Mouse (Mus musculus): ENCODE measurements around the gene Galnt7. TPM values are rescaled to one million over a fixed set of nuclear protein-coding genes. Genes with fewer than 3 reads are reported as not detected.
"Not testable (repeated sequence)": the region's sequence is repeated elsewhere in the genome, so short reads cannot be mapped to it uniquely, and the experiment has no call there.

The Galnt7 gene
- total and polyA plus RNA-seq, 3 experiments, result 26.7 to 33.5 (median 32.7) TPM

DNA sequence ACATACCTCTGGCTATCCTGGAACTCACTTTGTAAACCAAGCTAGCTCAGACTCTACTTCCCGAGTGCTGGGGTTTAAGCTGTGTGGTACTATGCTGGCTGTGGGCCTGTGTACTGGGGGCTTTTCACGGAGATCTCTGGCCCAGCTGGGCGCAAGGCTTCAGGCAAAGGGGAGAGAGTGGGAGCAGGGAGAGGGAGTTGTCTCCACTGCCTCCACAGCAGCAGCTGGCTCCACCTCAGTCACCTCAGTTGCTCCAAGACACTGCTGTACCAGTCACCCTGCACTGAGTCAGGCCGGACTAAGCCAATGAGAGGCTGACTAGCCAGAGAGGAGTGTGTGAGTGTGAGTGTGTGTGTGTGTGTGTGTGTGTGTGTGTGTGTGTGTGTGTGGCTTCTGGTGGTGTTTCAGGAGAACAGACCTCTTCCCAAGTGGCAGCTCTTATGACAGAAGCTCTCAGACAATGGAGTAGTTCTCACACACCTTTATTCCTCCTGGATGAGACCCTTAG, 145.2 kb downstream of the Galnt7 start:
- no peak overlapping the region for H3K4me3 ChIP-seq (replicated peaks in 1 of 3; ENCODE audit: low read depth in 2 of 3, low read length in 2 of 3, poor library complexity in 1 of 3)
- no peaks in the 10 kb centered on the region for H3K27me3 ChIP-seq (replicated peaks)
- no peak overlapping the region for H3K9ac ChIP-seq (ENCODE audit: insufficient read depth, low read depth)
- peaks cover 8% of the 10 kb centered on the region for H3K79me2 ChIP-seq (replicated peaks; ENCODE audit: control insufficient read depth, extremely low read depth, insufficient read depth, poor library complexity, severe bottlenecking)
- dilution Hi-C loops (cut with MboI; ENCODE audit: extremely low pct_ligation_motif_present, extremely low pct_unique_long_range_greater_than_20kb, low sequenced_read_pairs), result no loop called here
- in situ Hi-C loops (cut with MboI; ENCODE audit: low pct_ligation_motif_present, low pct_unique_long_range_greater_than_20kb, low sequenced_read_pairs), result no loop called here
- H3K36me3 ChIP-seq (replicated peaks in 1 of 2; ENCODE audit: control insufficient read depth in 1 of 2, insufficient read depth in 1 of 2, low read length in 1 of 2), result peaks cover 0 to 9% of the 10 kb centered on the region in 2 experiments
- H3K4me2 ChIP-seq (ENCODE audit: insufficient read depth, low read depth, poor library complexity, severe bottlenecking), result no peak overlapping the region
- TF ChIP-seq USF1 (IDR thresholded peaks at IDR 0.05; ENCODE audit: low read depth, low read length), result no peak
- TF ChIP-seq GABPA (IDR thresholded peaks at IDR 0.05; ENCODE audit: insufficient replicate concordance, low read depth, low read length), result no peak
- no peak for TF ChIP-seq JUND (conservative IDR thresholded peaks at IDR 0.05; ENCODE audit: low read depth, low read length)
- TF ChIP-seq E2F4 (IDR thresholded peaks at IDR 0.05; ENCODE audit: insufficient replicate concordance, low read depth, low read length), result no peak
- TF ChIP-seq MEF2A (IDR thresholded peaks at IDR 0.05; ENCODE audit: borderline replicate concordance, low read depth, low read length), result no peak
- TF ChIP-seq ELF1 (IDR thresholded peaks at IDR 0.05; ENCODE audit: low read depth, low read length), result no peak
- TF ChIP-seq POLR2AphosphoS2 (IDR thresholded peaks at IDR 0.05; ENCODE audit: low read depth, low read length), result no peak
- TF ChIP-seq NRF1 (IDR thresholded peaks at IDR 0.05; ENCODE audit: low read depth, low read length), result no peak
- TF ChIP-seq ZMIZ1 (IDR thresholded peaks at IDR 0.05; ENCODE audit: low read depth, low read length), result no peak
- TF ChIP-seq SIN3A (IDR thresholded peaks at IDR 0.05; ENCODE audit: low read length), result no peak
- no peaks in the 10 kb centered on the region for H3K9me3 ChIP-seq (replicated peaks; ENCODE audit: low read length)
- no peak overlapping the region for H3K27ac ChIP-seq (ENCODE audit: insufficient read depth, low read depth)
- H3K4me1 ChIP-seq (ENCODE audit: control insufficient read depth in 1 of 2, insufficient read depth in 2 of 2), result peaks cover 0 to 8% of the 10 kb centered on the region in 2 experiments; a peak in 2 of 4 replicates
- no peak for DNase-seq (ENCODE audit: extremely low read depth)

DNA sequence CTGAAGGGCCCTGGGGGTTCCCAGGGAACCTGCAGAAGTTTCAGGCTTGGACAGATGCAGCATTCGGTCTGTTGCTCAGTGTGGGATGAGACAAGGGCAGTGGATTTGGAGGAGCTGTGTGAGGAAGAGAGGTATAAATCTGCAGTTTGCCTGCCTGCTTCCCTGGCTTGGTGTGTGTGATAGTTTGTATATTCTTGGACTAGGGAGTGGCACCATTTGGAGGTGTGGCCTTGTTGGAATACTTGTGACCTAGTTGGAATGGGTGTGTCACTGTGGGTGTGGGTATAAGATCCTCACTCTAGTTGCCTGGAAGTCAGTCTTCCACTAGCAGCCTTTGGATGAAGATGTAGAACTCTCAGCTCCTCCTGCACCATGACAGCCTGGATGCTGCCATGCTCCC, 147.3 kb downstream of the Galnt7 start:
- not testable (repeated sequence) for H3K9ac ChIP-seq (ENCODE audit: insufficient read depth, low read depth)

GRCm38 (mm10) chr8:57503641-57504040, 149.2 kb downstream of the Galnt7 start:
- Histone ChIP-seq H3K79me2 (replicated peaks; ENCODE audit: control insufficient read depth, extremely low read depth, insufficient read depth, poor library complexity, severe bottlenecking) (no peaks in the 10 kb centered on the region), H3K4me3 (replicated peaks in 1 of 3; ENCODE audit: low read depth in 2 of 3, low read length in 2 of 3, poor library complexity in 1 of 3) (no peak overlapping the region), H3K4me2 (ENCODE audit: insufficient read depth, low read depth, poor library complexity, severe bottlenecking) (no peak overlapping the region), H3K4me1 (ENCODE audit: control insufficient read depth in 1 of 2, insufficient read depth in 2 of 2) (no peaks in the 10 kb centered on the region), H3K9me3 (replicated peaks; ENCODE audit: low read length) (no peaks in the 10 kb centered on the region), H3K27me3 (replicated peaks) (no peaks in the 10 kb centered on the region), H3K36me3 (replicated peaks in 1 of 2; ENCODE audit: control insufficient read depth in 1 of 2, insufficient read depth in 1 of 2, low read length in 1 of 2) (peaks cover 0 to 5% of the 10 kb centered on the region in 2 experiments), H3K9ac (ENCODE audit: insufficient read depth, low read depth) (no peak overlapping the region), H3K27ac (ENCODE audit: insufficient read depth, low read depth) (no peak overlapping the region)
- in situ Hi-C loops (cut with MboI; ENCODE audit: low pct_ligation_motif_present, low pct_unique_long_range_greater_than_20kb, low sequenced_read_pairs), result no loop called here
- dilution Hi-C loops (cut with MboI; ENCODE audit: extremely low pct_ligation_motif_present, extremely low pct_unique_long_range_greater_than_20kb, low sequenced_read_pairs), result no loop called here
- TF ChIP-seq RAD21 (IDR thresholded peaks at IDR 0.05; ENCODE audit: low read depth, low read length) (peak; percentile 33), CTCF (conservative IDR thresholded peaks at IDR 0.05 in 1 of 2, IDR thresholded peaks at IDR 0.05 in 1 of 2; ENCODE audit: low read depth in 2 of 2, low read length in 2 of 2) (peak; percentile 74 to 88), PAX5 (IDR thresholded peaks at IDR 0.05; ENCODE audit: low read length) (no peak), IRF4 (IDR thresholded peaks at IDR 0.05; ENCODE audit: low read depth, low read length) (no peak), SMC3 (IDR thresholded peaks at IDR 0.05; ENCODE audit: low read depth, low read length) (peak; percentile 79), CHD2 (IDR thresholded peaks at IDR 0.05; ENCODE audit: low read length) (no peak)
- DNase-seq (ENCODE audit: extremely low read depth), result no peak

More for the DNA sequence above, 147.3 kb downstream of the Galnt7 start:
- H3K27ac ChIP-seq (ENCODE audit: insufficient read depth, low read depth); dilution Hi-C loops (cut with MboI; ENCODE audit: extremely low pct_ligation_motif_present, extremely low pct_unique_long_range_greater_than_20kb, low sequenced_read_pairs); in situ Hi-C loops (cut with MboI; ENCODE audit: low pct_ligation_motif_present, low pct_unique_long_range_greater_than_20kb, low sequenced_read_pairs); H3K4me1 ChIP-seq (ENCODE audit: control insufficient read depth in 1 of 2, insufficient read depth in 2 of 2); H3K36me3 ChIP-seq (replicated peaks in 1 of 2; ENCODE audit: control insufficient read depth in 1 of 2, insufficient read depth in 1 of 2, low read length in 1 of 2); H3K27me3 ChIP-seq (replicated peaks); DNase-seq (ENCODE audit: extremely low read depth); H3K4me3 ChIP-seq (replicated peaks in 1 of 3; ENCODE audit: low read depth in 2 of 3, low read length in 2 of 3, poor library complexity in 1 of 3); H3K79me2 ChIP-seq (replicated peaks; ENCODE audit: control insufficient read depth, extremely low read depth, insufficient read depth, poor library complexity, severe bottlenecking); H3K4me2 ChIP-seq (ENCODE audit: insufficient read depth, low read depth, poor library complexity, severe bottlenecking); H3K9me3 ChIP-seq (replicated peaks; ENCODE audit: low read length): not testable (repeated sequence)

Data from CH12.LX (cell line).